14 mouse cellular contexts compared by ENCODE assay signal in genomic region chr4:98257711-98258110, GRCm38 (mm10).
A peak's percentile ranks its signal among the peaks of the same experiment; 100 is the strongest.
DNase-seq lines count a peak whose midpoint lies in the region; ATAC-seq lines count a peak whose summit lies in the region.
"Had no signal": no experiment of that assay in that cellular context is flagged by ENCODE, and none has a peak within 500 bp of the region (broad histone marks: within the 10 kb centered on the region; RNA-seq: fewer than 3 reads in every experiment).

No protein-coding gene starts in this region.

- 68% methylated on average over 9 of the region's 9 CpGs for WGBS in large intestine, adult 2 months
- 90% methylated on average over 9 of the region's 9 CpGs for WGBS in neural tube, embryonic 15.5 days

- H3K36me3 ChIP-seq in neural tube, embryonic 15.5 days, result no peaks in the 10 kb centered on the region
- H3K36me3 ChIP-seq: liver, embryonic 15.5 days; midbrain, embryonic 12.5 days; neural tube, embryonic 13.5 days had no signal

- peak; percentile 49 for DNase-seq in gastrocnemius, adult 18-20 months (ENCODE audit: low spot score)
- no peak for DNase-seq in gastrocnemius, postnatal 10 days
- peak; percentile 68 for DNase-seq in ovary, adult 18-20 months (ENCODE audit: low spot score)
- DNase-seq in ovary, postnatal 14 days (ENCODE audit: low spot score), result no peak
- DNase-seq in large intestine, adult 2 months (ENCODE audit: low read depth, low spot score), result peak; percentile 28
- no peak for DNase-seq in cerebellum, postnatal 36 days
- DNase-seq: B cell, adult 2 months had no signal

- H3K27ac ChIP-seq in neural tube, embryonic 15.5 days (replicated peaks), result no peak overlapping the region
- H3K27ac ChIP-seq: hindbrain, embryonic 14.5 days; liver, embryonic 15.5 days; midbrain, embryonic 12.5 days; neural tube, embryonic 13.5 days had no signal

- H3K9ac ChIP-seq in neural tube, embryonic 15.5 days (replicated peaks), result no peak overlapping the region
- H3K9ac ChIP-seq: hindbrain, embryonic 14.5 days; liver, embryonic 15.5 days; midbrain, embryonic 12.5 days; neural tube, embryonic 13.5 days had no signal

- no peak overlapping the region for H3K4me2 ChIP-seq in neural tube, embryonic 15.5 days
- H3K4me2 ChIP-seq: hindbrain, embryonic 14.5 days; liver, embryonic 15.5 days; midbrain, embryonic 12.5 days; neural tube, embryonic 13.5 days had no signal

- ATAC-seq in granulocyte monocyte progenitor cell, adult 5-6 weeks (replicated peaks; ENCODE audit: poor library complexity, severe bottlenecking), result no peak
- ATAC-seq in neural tube, embryonic 15.5 days (ENCODE audit: low FRiP score), result no peak
- ATAC-seq: activated CD4-positive, CD25-positive, alpha-beta regulatory T cell, adult 4 months had no signal

- no peaks in the 10 kb centered on the region for H3K27me3 ChIP-seq in neural tube, embryonic 15.5 days (replicated peaks)
- H3K27me3 ChIP-seq: liver, embryonic 15.5 days; midbrain, embryonic 12.5 days; neural tube, embryonic 13.5 days had no signal

- H3K4me1 ChIP-seq in neural tube, embryonic 15.5 days, result no peaks in the 10 kb centered on the region
- H3K4me1 ChIP-seq: liver, embryonic 15.5 days; midbrain, embryonic 12.5 days; neural tube, embryonic 13.5 days had no signal

- H3K9me3 ChIP-seq in neural tube, embryonic 15.5 days (replicated peaks), result no peaks in the 10 kb centered on the region
- H3K9me3 ChIP-seq: liver, embryonic 15.5 days; midbrain, embryonic 12.5 days; neural tube, embryonic 13.5 days had no signal

- H3K4me3 ChIP-seq in neural tube, embryonic 15.5 days (replicated peaks), result no peak overlapping the region
- H3K4me3 ChIP-seq: liver, embryonic 15.5 days; midbrain, embryonic 12.5 days; neural tube, embryonic 13.5 days had no signal

Comparison
In these comparisons a context has a peak if more than half of its experiments do, and no peak if none do; other contexts are left out.
1. DNase-seq: peak in gastrocnemius, adult 18-20 months (single experiment), ovary, adult 18-20 months (single experiment) and large intestine, adult 2 months (single experiment); none in gastrocnemius, postnatal 10 days (single experiment), ovary, postnatal 14 days (single experiment) and cerebellum, postnatal 36 days (0 of 2).